Mouse (Mus musculus): ENCODE data around the gene Dync2li1.

- TF ChIP-seq CTCF (IDR thresholded peaks at IDR 0.05) (no peak), POLR2A (IDR thresholded peaks at IDR 0.05; ENCODE audit: insufficient read depth, low read depth, low read length) (no peak)
Measured at GRCm38 (mm10) chr17:84598928-84599327, 27.4 kb upstream of the Dync2li1 start.

Data from heart, adult 2 months (tissue).